Mouse (Mus musculus): ENCODE results near the gene Syne3.

The Syne3 gene

DNA sequence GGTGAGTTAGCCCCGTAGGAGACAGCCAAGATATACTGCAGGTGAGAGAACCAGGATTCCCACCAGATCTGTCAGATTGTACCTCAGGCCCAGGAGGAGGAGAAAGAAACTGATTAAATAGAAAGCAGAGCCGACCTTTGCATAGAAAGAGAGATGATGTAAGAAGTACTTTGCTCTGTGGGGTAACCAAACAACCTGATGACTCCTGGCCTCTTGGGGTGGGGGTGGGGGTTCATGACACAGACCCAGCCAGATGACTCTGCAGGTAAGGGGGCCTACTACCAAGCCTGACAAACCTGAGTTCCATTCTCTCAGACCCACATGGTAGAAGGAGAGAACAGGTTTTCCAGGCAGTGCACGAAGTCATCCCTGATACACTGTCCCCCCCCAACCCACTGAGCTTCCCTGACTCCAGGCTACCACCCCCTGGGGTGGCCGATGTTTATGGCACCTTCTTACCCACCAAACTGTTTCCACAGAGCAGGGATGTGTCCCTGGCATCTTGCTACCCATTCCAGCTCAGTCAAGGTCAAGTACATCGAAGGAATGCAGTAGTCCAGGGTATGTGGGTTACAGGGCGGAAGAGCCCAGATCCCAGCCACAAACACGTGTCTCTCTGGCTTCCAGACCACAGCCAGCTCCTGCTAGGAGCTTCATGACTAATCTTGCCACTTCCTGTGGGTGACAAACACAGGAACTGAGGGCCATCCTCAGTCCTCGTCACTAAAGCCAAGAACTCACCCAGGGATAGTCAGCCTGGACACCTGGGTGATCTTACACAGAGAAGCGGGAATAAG, 8.9 kb downstream of the Syne3 start:
- DNase-seq (ENCODE audit: low read depth, low spot score), result no peak

DNA sequence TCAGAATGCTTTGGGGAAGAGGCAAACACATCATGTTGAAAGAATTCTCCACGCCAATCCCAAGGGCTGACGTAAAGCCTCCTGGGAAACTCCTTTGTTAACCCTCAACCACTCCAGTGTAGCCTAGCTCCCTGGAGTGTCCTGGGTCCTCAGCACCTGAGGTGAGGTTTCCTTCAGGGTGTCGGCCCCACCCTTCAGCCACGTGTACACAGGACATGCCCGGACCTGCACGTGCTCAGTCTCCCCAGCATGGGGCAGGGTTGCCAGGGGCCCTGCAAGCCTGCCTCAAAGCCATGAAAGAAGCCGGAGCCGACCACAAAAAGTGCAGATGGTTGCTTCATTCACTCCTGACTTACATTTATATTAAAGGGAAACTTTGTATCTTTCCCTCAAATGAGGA, 10.4 kb downstream of the Syne3 start:
- DNase-seq (ENCODE audit: low read depth, low spot score), result no peak

DNA sequence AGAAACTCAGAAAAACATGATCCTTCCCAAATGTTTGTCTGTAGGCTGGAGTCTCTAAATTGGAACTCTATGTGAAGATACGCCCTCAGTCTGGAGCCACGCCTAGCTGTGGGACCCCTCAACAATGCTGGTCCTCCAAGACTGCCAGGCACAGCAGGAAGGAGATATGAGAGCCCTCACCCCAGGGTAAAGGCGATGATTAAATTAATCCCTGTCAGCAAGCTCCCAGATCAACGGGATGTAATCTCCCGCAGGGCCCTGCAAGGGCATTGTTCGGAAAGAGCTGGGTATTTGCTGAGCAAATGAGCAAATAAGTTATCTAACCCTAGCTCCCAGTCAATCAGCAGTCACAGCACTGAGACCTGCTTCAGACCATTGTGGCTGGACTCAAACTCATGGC, 11.1 kb downstream of the Syne3 start:
- no peak for DNase-seq (ENCODE audit: low read depth, low spot score)

DNA sequence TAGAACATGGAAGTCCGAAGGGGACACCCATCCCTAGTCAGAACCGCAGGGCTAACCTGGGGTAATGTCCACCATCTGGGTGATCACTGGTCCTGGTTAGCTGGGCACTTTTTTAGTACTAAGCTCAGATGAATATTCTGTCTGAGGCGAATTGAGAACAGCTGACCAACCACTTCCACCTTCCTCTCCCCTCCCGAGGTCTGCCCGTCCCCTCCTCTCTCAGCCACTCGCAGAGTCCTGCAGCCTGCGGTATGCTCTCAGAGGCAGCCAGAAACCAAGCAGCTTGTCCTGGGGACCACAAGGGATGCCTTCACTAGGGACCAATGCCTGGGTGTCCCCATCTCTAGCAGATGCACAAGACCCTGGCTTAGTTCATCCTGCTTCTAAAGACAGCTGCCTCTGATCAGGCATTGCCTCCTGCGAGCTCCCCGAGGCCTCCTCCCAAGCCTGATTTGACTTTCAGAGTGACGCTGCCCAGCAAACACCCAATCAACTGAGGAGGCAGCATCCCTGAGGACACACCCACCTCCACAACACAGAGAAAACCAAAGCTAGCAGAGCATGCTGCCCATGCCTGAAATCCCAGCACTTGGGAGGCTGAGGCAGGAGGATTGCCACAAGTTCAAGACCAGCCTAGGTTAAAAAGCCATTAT, 11.8 kb downstream of the Syne3 start:
- DNase-seq (ENCODE audit: low read depth, low spot score), result no peak

DNA sequence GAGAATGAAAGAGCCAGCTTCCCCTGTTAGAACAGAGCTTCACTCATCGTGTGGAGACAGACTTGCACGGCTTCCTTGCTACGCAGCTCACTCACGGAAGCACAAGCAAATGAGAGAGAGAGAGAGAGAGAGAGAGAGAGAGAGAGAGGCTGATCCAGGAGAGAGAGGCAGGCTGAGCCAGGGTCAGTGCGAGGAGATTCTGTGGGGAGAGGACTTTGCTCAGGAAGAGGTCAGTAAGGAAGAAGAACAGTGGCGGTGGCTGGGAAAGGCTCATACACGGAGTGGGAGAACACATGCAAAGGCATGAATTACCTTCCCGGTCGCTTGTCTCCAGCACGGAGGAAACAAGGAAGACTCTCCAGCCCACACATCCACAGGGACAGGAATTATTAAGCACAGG, 12.4 kb downstream of the Syne3 start:
- DNase-seq (ENCODE audit: low read depth, low spot score), result no peak

DNA sequence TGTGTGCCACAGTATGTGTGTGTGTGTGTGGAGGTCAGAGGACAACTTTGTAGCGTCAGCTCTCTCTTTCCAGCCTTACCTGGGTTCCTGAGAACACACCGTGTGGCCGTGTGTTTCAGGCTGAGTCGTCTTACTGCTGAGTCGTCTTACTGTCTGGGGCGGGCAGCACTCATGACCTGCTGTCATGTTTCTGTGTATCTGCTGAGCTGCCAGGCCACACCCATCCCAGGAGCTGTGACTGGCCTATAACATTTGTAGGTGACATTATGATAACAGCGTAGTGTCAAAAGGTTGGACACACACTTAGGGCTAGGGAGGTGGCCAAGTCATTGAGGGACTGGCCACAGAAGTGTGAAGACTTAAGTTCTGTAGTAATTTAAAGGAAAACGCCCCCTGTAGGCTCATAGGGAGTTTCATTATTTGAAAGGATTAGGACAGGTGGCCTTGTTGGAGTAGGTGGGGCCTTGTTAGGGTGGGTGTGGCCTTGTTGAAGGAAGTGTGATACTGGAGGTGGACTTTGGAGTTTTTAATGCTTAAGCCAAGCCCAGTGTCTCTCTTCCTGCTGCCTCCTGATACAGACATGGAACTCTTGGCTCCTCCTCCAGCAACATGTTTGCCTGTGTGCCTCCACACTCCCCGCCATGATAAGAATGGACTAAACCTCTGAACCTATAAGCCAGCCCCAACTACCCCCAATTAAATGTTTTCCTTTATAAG, 13.4 kb downstream of the Syne3 start:
- no peak for DNase-seq (ENCODE audit: low read depth, low spot score)

DNA sequence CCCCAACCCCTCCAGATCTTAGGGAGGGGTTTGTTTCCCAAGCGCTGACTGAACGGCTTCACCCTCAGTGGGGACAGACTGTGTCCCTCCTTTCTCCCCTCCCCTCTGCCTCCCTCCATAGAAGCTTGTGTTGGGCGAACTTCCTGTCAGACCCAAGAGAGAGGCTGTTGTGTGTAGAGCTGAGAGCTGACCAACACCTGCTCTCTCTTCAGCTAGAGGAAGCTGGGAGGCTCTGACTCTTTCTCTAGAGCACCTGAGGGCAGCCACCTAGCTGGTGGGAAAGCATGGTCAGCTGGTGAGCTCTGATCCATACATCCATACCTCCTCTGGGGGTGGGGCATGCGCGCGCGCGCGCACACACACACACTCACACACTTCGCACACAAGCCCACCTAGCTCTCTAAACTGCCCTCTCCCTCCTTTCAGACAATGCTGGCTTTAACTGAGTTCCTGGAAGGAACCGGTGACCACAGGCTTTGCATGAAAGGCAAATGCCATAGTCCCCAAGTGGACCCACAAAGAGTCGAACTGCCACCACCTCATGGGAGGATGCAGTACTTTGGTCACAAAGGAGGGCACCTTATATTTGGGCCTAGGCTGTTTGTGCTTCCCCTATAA, 14.2 kb downstream of the Syne3 start:
- no peak for DNase-seq (ENCODE audit: low read depth, low spot score)

DNA sequence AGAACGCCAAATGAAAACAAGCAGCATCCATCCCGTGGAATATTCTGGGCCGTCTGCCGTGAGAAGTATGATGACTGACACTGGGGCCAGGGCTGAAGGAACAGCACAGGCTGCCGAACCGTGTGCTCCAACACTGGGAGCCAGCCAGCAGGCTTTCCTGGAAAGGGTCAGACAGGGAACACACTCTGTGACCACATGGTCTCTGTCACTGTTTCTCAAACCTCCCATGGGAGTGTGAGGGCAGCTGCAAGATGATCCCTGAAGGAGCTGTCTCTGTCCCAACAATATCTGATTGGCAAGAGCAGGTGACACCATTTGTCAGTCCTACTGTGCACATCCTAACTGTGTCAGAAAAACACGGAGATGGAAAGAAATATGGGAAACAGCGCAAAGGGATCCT, 16.8 kb downstream of the Syne3 start:
- no peak for DNase-seq (ENCODE audit: low read depth, low spot score)

DNA sequence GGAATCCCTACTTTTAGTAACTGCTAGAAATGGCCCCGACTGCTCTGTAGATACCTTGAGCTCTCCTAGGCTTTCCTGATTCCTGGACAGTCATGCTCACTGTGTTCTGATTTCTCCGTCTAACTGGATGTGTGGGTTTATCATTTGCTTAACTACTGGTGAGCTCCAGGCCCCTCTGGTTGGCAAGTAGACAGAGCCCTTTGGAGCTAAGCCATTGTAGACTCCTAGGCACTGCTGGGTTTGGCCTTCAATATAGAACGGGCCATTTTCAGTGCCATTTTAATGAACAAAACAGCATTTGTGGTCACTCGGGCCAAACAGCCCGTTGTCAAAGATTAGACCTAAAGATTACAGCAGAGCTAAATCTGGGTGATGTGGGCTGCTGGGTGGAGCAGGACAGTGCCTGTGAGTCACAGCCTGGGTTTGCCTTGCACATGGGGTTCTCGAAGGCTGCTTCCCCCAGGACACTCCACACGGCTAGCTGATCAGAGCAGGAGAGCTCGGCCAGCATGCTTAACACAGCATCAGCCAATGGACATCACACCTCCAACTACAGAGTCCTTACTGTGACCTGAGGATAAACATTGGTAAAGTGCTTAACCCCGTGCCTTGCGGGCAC, 17.4 kb downstream of the Syne3 start:
- no peak for DNase-seq (ENCODE audit: low read depth, low spot score)

DNA sequence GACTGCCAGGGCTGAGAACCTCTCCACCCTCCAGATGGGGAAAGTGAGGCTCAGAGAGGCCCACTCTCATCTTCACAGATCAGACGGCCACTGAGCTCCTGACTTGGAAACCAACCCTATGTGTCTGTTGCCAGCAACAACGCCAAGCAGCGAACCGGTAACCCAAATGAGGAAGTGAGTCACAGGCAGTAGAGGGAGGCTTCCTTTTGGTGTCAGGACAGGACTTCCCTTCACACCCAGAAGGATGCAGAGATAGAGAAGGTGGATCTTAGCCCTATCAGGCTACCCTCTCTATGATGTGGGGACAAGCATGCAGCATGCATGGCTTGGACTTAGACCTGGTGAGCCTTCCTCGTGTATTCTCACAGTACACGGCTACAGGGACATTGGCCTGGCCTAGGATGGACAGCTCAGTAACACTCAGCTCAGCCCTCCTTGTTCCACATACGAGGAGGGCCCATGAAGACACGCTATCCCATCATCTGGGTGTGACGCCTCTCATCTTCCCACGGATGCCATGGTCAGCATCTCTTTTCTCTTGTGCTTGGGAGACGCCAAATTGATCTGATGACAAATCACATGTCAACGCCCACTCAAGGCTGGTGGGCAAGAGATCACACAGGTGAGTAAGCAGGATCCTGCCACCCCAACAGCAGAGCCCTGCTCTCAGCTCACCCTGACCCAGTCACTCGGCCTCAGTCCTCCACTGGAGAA, 18.7 kb downstream of the Syne3 start:
- DNase-seq (ENCODE audit: low read depth, low spot score), result peak; percentile 84

DNA sequence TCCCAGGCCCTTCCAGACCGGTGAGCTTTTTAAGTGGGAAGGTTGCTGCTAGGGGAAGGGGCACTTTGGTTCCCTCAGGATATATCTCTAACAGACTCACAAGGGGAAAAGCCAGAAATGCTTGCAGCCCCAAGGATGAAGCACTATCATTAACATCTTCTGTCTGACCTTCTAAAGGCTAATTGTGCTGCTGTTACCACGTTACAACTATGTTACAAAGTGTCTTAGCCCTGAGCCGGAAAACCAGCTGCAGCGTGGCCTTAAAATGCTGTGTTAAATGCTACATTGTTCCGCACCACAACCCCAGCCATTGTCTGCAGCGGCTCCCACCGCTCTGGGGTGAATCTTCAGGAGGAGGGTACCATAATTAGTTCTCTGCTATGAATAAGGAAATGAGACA, 21.7 kb downstream of the Syne3 start:
- no peak for DNase-seq (ENCODE audit: low read depth, low spot score)

DNA sequence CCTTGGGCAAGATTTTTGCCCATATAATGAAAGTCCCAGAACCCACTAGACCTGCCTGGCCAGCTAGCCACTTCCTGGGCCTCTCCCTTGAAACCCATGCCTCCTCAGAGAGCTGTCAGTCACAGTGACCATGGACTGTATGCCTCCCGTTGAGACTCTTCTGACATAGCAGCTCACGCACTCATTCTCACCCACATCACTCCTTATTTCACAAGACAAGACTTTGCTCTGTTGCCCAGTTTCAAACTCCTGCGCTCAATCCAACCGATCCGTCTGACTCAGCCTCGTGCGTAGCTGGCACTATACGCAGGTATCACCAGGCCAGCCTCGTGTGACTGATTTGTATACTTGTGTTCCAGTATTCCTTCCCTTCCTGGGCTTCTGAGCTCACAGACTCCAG, 22.8 kb downstream of the Syne3 start:
- DNase-seq (ENCODE audit: low read depth, low spot score), result no peak

DNA sequence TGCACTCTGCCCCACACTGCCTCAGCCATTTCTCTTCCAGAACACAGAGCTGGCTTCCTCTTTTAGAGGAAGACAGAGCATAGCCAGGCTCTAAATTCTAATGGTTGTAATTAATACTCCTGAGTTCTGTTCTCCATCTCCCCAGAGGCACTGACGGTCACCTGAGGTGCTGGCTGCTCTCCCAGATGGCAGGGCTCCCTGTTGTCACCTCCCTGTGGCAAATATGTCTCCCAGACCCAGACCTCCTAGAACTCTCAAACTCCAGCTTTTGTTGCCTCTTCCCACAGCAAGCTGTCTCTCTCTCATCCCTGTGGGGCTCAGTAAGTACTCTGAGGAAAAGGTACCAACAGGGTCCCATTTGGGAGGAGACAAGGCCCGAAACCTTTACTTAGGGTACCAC, 23.6 kb downstream of the Syne3 start:
- DNase-seq (ENCODE audit: low read depth, low spot score), result no peak

DNA sequence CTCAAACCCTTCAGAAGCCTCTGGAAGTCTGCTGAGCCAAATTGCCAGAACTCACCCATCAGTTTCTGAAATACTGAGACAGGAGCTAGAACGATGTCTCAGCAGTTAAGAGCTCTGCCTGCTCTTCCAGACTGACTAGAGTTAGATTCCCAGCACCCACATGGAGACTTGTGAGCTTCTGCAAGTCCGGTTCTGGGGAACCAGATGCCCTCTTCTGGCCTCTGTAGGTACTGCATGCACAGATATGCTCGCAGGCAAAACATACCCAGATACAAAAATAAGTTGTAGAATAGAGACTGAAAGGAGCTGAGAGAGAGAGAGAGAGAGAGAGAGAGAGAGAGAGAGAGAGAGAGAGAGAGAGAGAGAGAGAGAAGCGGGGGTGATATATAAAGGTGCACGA, 24.5 kb downstream of the Syne3 start:
- DNase-seq (ENCODE audit: low read depth, low spot score), result peak; percentile 52

DNA sequence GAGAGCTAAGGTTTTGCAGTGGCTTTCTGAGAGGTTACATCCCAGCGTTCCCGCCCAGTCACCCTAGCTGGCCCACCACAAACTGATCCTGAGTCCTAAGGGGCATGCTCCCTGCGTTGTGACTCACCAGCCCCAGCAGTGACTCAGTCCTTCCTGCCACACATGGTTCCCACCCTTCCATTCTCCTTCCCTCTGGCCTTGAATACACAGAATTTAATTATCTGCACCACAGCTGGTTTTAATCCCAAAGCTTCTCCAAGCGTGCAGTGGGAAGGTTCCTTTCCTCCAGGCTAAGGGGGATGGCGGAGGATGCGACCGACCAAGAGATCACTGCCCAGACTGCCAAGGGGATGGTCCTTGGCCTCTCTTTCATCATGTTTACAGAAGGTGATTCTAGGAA, 26.1 kb downstream of the Syne3 start:
- no peak for DNase-seq (ENCODE audit: low read depth, low spot score)

DNA sequence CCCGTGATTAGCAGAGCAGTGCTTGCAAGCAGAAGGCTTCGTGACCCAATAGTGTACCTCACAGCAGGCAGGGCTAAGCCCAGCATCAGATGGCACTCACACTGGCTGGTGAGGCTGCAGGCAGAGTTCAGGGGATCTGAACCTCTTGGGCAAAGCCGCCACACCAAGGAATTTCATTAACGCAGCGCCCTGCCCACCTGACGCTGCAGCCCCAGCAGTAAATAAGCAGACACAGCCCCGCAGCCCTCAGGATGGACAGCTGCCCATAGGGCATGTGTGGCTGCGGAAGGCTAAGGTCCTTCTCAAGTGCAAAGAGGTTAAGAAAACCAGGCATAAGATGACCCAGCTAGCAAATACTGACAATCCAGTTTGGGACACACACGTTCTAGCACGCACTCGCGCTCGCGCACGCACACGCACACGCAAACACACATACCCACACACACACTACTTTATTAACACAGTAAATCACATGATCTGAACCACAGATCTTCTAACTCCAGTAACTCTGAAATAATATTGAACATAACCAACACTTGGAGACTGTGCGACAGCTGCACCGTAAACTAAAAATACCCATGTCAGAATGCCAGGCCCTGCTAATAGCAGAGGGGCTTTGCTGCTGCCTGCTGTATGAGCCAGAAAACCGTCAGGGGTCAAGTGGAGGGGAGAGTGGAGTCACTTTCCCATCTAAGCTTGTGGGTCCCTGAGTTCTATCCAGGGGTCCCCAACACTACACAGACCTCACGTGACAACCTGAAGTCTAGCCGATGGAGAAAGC, 30.5 kb downstream of the Syne3 start:
- DNase-seq (ENCODE audit: low read depth, low spot score), result no peak

DNA sequence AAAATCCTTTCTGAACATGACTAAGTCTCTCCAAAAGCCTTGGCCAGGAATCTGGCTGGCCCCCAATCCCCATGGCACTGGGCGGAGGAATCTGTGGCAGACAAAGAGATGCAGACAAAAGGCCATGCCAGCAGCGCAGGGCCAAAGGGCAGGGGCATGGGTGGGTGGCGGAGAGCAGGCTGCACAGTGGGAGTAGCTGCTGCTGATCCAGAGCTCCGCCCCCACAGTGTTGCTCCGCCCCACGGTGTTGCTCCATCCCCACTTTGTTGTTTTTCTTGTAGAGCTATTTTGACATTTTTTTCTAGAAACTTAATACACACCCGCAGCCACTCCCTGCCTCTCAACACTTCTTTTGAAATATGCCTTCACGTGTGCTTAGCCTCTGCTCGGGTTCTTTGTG, 31.2 kb downstream of the Syne3 start:
- no peak for DNase-seq (ENCODE audit: low read depth, low spot score)

DNA sequence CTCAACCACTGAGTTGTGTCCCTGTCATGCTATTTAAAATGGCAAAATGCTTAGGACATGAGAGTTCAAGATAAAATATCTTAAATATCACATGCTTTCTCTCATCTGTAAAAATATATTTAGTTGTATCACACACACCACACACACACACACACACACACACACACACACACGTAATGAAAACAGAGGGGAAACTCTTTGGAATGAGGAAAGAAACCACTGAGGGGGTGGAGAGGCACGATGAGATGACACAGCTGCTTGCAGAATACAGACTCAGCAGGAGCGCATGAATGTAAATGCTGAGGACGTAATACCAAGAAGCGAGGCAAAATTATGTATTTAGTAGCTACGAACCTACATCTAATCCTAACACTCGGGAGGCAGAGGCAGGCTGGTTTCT, 32.7 kb downstream of the Syne3 start:
- no peak for DNase-seq (ENCODE audit: low read depth, low spot score)

DNA sequence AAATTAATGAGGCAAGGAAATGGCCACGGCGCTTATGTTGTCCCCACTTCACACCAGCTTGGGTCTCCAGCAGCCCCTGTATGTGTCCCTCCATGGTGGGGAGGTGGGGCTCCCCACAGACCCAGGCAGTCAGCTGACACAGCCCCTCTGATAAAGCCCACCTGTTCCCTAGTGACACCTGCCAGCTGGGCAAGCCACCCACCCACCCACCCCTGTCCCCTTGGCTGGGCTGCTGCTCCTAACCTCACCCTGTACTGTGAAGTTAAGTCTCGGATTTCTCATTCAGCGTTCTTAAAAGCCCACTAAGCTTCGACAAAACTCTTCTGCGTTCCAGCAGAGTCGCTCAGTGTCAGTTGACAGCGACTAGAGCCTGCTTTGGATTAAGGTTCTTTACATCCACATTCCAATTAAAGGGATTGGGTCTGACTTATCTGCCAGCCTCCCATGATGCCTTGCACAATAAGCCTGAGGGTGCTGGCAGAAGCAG, 33.2 kb downstream of the Syne3 start:
- no peak for DNase-seq (ENCODE audit: low read depth, low spot score)

DNA sequence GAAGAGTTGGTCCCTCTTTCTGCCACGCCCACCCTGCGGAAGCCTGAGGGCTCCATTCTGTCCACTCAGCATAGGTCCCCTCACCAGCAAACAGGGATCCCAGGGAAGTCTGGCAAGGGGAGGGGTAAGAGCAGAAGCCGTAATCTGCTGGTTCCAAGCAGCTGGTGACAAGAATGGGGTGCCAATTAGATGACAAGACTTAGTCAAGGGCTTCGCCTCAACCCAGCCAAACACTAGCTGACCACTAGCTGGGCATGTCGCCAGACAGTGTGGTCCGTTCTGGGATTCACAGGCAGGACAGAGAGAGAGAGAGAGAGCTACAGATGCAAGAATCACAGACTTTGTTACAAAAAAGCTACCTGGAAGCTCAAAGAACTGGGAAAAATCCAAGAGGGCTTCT, 36.7 kb downstream of the Syne3 start:
- DNase-seq (ENCODE audit: low read depth, low spot score), result no peak
